15 mouse cellular contexts compared by ENCODE assay signal in the genomic region with DNA sequence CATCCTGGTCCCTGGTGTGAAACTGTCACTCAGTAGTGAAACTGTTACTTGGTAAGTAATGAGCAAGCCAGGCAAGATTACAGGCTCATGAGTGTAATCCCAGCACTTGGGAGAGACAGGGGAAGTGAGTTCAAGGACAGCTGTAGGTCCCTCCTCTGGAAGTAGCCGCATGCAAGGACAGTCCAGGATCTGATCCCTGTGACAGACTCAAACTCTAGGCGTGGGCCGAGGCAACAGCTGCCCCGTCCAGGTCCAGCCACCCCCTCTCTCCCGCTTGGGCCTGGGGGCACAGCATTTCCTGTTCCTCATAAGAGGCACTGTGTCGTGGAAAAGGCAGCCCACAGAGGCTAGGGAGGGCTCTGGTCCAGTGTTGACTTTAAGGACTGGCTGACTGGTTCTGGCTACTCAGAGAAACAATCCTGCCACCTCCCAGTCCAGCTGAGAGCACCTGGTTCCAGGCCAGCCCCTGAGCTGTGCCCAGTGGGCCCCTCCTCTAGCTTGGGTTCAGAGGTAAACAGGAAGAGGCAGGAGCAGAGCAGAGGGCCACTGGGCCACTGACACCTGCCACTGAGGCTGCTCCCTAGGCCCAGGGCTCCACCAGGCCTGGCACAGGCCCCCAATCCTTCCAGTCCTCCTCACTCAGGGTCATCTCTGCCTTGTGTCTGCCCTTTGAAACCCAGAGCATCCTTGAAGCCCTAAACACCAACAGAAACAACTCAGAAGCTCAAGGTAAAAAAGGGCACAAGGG. TPM values are rescaled to one million over a fixed set of nuclear protein-coding genes. Genes with fewer than 3 reads are reported as not detected.
DNase-seq lines count a peak whose midpoint lies in the region; ATAC-seq and TF ChIP-seq lines count a peak whose summit lies in the region.
"Had no signal": no experiment of that assay in that cellular context is flagged by ENCODE, and none has a peak within 500 bp of the region (broad histone marks: within the 10 kb centered on the region; RNA-seq: fewer than 3 reads in every experiment).

No protein-coding gene starts in this region.

- WGBS in liver, adult 2 months, result 25% methylated on average over 6 of the region's 6 CpGs
- WGBS in kidney, embryonic 14.5 days, result 75% methylated on average over 6 of the region's 6 CpGs
- WGBS in forebrain, postnatal 0 days, result 89% methylated on average over 6 of the region's 6 CpGs

- no peak for TF ChIP-seq RAD21 in CH12.LX (IDR thresholded peaks at IDR 0.05; ENCODE audit: low read depth, low read length)

- peaks cover 13% of the 10 kb centered on the region for H3K9me3 ChIP-seq in CH12.LX (replicated peaks; ENCODE audit: low read length)
- H3K9me3 ChIP-seq in kidney, embryonic 14.5 days (ENCODE audit: control insufficient read depth, low read length), result no peaks in the 10 kb centered on the region
- H3K9me3 ChIP-seq in forebrain, postnatal 0 days (ENCODE audit: low read length), result no peaks in the 10 kb centered on the region
- H3K9me3 ChIP-seq: embryonic facial prominence, embryonic 12.5 days had no signal

- peaks cover 28% of the 10 kb centered on the region for H3K4me1 ChIP-seq in liver, adult 2 months (ENCODE audit: control insufficient read depth, insufficient read depth, low read length)
- peaks cover 26 to 88% of the 10 kb centered on the region in 2 experiments for H3K4me1 ChIP-seq in CH12.LX (ENCODE audit: control insufficient read depth in 1 of 2, insufficient read depth in 2 of 2)
- no peaks in the 10 kb centered on the region for H3K4me1 ChIP-seq in kidney, embryonic 14.5 days (ENCODE audit: control insufficient read depth, insufficient read depth, low read length)
- H3K4me1 ChIP-seq in forebrain, postnatal 0 days (ENCODE audit: insufficient read depth), result no peaks in the 10 kb centered on the region
- H3K4me1 ChIP-seq: embryonic facial prominence, embryonic 12.5 days had no signal

- H3K9ac ChIP-seq in liver, adult 2 months (ENCODE audit: low read depth, low read length), result peak overlapping the region; percentile 56
- H3K9ac ChIP-seq in CH12.LX (ENCODE audit: insufficient read depth, low read depth), result 0 out of 2 replicates have a peak overlapping the region, but pooled peaks have one; percentile 20
- 0 out of 2 replicates have a peak overlapping the region, but pooled peaks have one; percentile 4 for H3K9ac ChIP-seq in kidney, embryonic 14.5 days (ENCODE audit: low read depth, low read length)
- no peak overlapping the region for H3K9ac ChIP-seq in forebrain, postnatal 0 days
- H3K9ac ChIP-seq: embryonic facial prominence, embryonic 12.5 days had no signal

- dilution Hi-C loops in CH12.LX (cut with MboI; ENCODE audit: extremely low pct_ligation_motif_present, extremely low pct_unique_long_range_greater_than_20kb, low sequenced_read_pairs), result no loop called here

- peak overlapping the region; percentile 74 for H3K27ac ChIP-seq in liver, adult 2 months (replicated peaks; ENCODE audit: insufficient read depth, low read depth, low read length)
- H3K27ac ChIP-seq in CH12.LX (ENCODE audit: insufficient read depth, low read depth), result peak overlapping the region; percentile 73
- H3K27ac ChIP-seq in kidney, embryonic 14.5 days (ENCODE audit: low read depth, low read length), result no peak overlapping the region
- no peak overlapping the region for H3K27ac ChIP-seq in forebrain, postnatal 0 days (ENCODE audit: low read depth, low read length)
- H3K27ac ChIP-seq: embryonic facial prominence, embryonic 12.5 days; layer of hippocampus, adult 2 months had no signal

- TF ChIP-seq CTCF in liver, adult 2 months (IDR thresholded peaks at IDR 0.05; ENCODE audit: low read depth, low read length), result no peak
- no peak for TF ChIP-seq CTCF in CH12.LX (conservative IDR thresholded peaks at IDR 0.05 in 1 of 2, IDR thresholded peaks at IDR 0.05 in 1 of 2; ENCODE audit: low read depth in 2 of 2, low read length in 2 of 2)
- no peak for TF ChIP-seq CTCF in forebrain, postnatal 0 days (IDR thresholded peaks at IDR 0.05; ENCODE audit: low read depth)

- 0 out of 2 replicates have a peak, but pooled peaks have one; percentile 31 for TF ChIP-seq POLR2A in liver, adult 2 months (IDR thresholded peaks at IDR 0.05; ENCODE audit: extremely low read depth, insufficient read depth, low read length)
- TF ChIP-seq POLR2A in CH12.LX (IDR thresholded peaks at IDR 0.05; ENCODE audit: low read depth, low read length), result no peak

- no peaks in the 10 kb centered on the region for H3K27me3 ChIP-seq in liver, adult 2 months (ENCODE audit: control insufficient read depth, insufficient read depth, low read length)
- no peaks in the 10 kb centered on the region for H3K27me3 ChIP-seq in CH12.LX (replicated peaks)
- H3K27me3 ChIP-seq in kidney, embryonic 14.5 days (ENCODE audit: control insufficient read depth, insufficient read depth, low read length), result no peaks in the 10 kb centered on the region
- H3K27me3 ChIP-seq in forebrain, postnatal 0 days (ENCODE audit: insufficient read depth, low read length), result no peaks in the 10 kb centered on the region
- H3K27me3 ChIP-seq: embryonic facial prominence, embryonic 12.5 days had no signal

- 0 out of 2 replicates have a peak overlapping the region, but pooled peaks have one; percentile 1 for H3K4me3 ChIP-seq in liver, adult 2 months (ENCODE audit: insufficient read depth, low read depth, low read length)
- H3K4me3 ChIP-seq in CH12.LX (replicated peaks in 1 of 3; ENCODE audit: low read depth in 2 of 3, low read length in 2 of 3, poor library complexity in 1 of 3), result peak overlapping the region in 1 of 3 experiments; percentile 19
- H3K4me3 ChIP-seq in kidney, embryonic 14.5 days (ENCODE audit: low read length), result no peak overlapping the region
- no peak overlapping the region for H3K4me3 ChIP-seq in forebrain, postnatal 0 days (ENCODE audit: low read depth, low read length)
- H3K4me3 ChIP-seq: embryonic facial prominence, embryonic 12.5 days; layer of hippocampus, adult 2 months had no signal

- peaks cover 26% of the 10 kb centered on the region for H3K36me3 ChIP-seq in liver, adult 2 months (ENCODE audit: control insufficient read depth, insufficient read depth, low read length)
- peaks cover 38 to 72% of the 10 kb centered on the region in 2 experiments for H3K36me3 ChIP-seq in CH12.LX (replicated peaks in 1 of 2; ENCODE audit: control insufficient read depth in 1 of 2, insufficient read depth in 1 of 2, low read length in 1 of 2)
- peaks cover 37% of the 10 kb centered on the region for H3K36me3 ChIP-seq in kidney, embryonic 14.5 days (ENCODE audit: control insufficient read depth, insufficient read depth, low read length)
- peaks cover 35% of the 10 kb centered on the region for H3K36me3 ChIP-seq in forebrain, postnatal 0 days (ENCODE audit: insufficient read depth)

- DNase-seq in adrenal gland, adult 2 months, result peak; percentile 75
- DNase-seq in adrenal gland, postnatal 4 days (ENCODE audit: low spot score in 2 of 2), result no peak
- DNase-seq in liver, adult 2 months (ENCODE audit: extremely low read depth, low read depth, low spot score), result peak; percentile 92
- DNase-seq in liver (no peak), CH12.LX (ENCODE audit: extremely low read depth) (no peak)
- DNase-seq in embryo, embryonic 10.5 days (ENCODE audit: low spot score), result no peak
- DNase-seq in forebrain, postnatal 0 days, result no peak
- DNase-seq: cerebellum, postnatal 14 days; lung, adult 18-20 months; spleen, adult 18-20 months; thymus, adult 2 months had no signal

- no peak for ATAC-seq in kidney, embryonic 14.5 days (ENCODE audit: low FRiP score, low TSS enrichment)
- no peak for ATAC-seq in forebrain, postnatal 0 days
- ATAC-seq: inflammation-experienced regulatory T-cells, adult 6 months had no signal

- TF ChIP-seq EP300 in CH12.LX (IDR thresholded peaks at IDR 0.05; ENCODE audit: low read length), result no peak; the same call in 1 of the 2 replicates

- peaks cover 2% of the 10 kb centered on the region; the same call in 1 of the 2 replicates for H3K79me2 ChIP-seq in liver, adult 2 months (ENCODE audit: control insufficient read depth, insufficient read depth, low read length)
- H3K79me2 ChIP-seq in CH12.LX (replicated peaks; ENCODE audit: control insufficient read depth, extremely low read depth, insufficient read depth, poor library complexity, severe bottlenecking), result no peaks in the 10 kb centered on the region

- in situ Hi-C loops in CH12.LX (cut with MboI; ENCODE audit: low pct_ligation_motif_present, low pct_unique_long_range_greater_than_20kb, low sequenced_read_pairs), result no loop called here

- 0 out of 2 replicates have a peak overlapping the region, but pooled peaks have one; percentile 9 for H3K4me2 ChIP-seq in CH12.LX (ENCODE audit: insufficient read depth, low read depth, poor library complexity, severe bottlenecking)
- H3K4me2 ChIP-seq in kidney, embryonic 14.5 days (replicated peaks; ENCODE audit: low read depth, low read length), result no peak overlapping the region
- no peak overlapping the region for H3K4me2 ChIP-seq in forebrain, postnatal 0 days (ENCODE audit: low read depth)
- H3K4me2 ChIP-seq: embryonic facial prominence, embryonic 12.5 days had no signal

RNA-seq across cellular contexts. Expression of a gene that starts 6.7 kb away (rescaled TPM):
- total RNA-seq in adrenal gland, adult 2 months (2021), result 10 to 100 TPM; 89.7 to 96.8 TPM
- 43.0 and 55.4 TPM in 2 replicates for polyA plus RNA-seq in adrenal gland, adult 2 months (2012; rRNA removed)
- total RNA-seq in adrenal gland, postnatal 4 days (2021), result 100 to 1,000 TPM; 148 to 152 TPM
- 21.6 and 24.8 TPM in 2 replicates for total RNA-seq in liver, adult 2 months (2014; rRNA removed)
- polyA plus RNA-seq in liver, adult 2 months (2012; rRNA removed), result 25.5 and 34.6 TPM in 2 replicates
- total RNA-seq in CH12.LX (2012; rRNA removed) (77.2 and 87.1 TPM in 2 replicates), CH12.LX (2014; rRNA removed) (78.9 and 79.3 TPM in 2 replicates)
- polyA plus RNA-seq in CH12.LX (2012; ENCODE audit: insufficient read length, low read depth), result 70.0 and 77.0 TPM in 2 replicates
- 117 and 173 TPM in 2 replicates for polyA plus RNA-seq in kidney, embryonic 14.5 days (2014; fragmentation: Nextera tagmentation; extraction: Ambion mirVana)
- 86.6 and 100 TPM in 2 replicates for total RNA-seq in forebrain, postnatal 0 days (2014; rRNA removed)
- 95.9 and 103 TPM in 2 replicates for polyA plus RNA-seq in forebrain, postnatal 0 days (2015; fragmentation: Nextera tagmentation; extraction: Ambion mirVana)

RNA-seq across cellular contexts. Expression of a gene that starts 16.5 kb away (rescaled TPM):
- total RNA-seq in adrenal gland, adult 2 months (2021), result 100 to 1,000 TPM; 310 to 426 TPM
- polyA plus RNA-seq in adrenal gland, adult 2 months (2012; rRNA removed), result 461 and 645 TPM in 2 replicates
- 100 to 1,000 TPM; 201 to 210 TPM for total RNA-seq in adrenal gland, postnatal 4 days (2021)
- total RNA-seq in liver, adult 2 months (2014; rRNA removed), result 155 TPM in 2 replicates
- 424 and 500 TPM in 2 replicates for polyA plus RNA-seq in liver, adult 2 months (2012; rRNA removed)
- 54.3 and 59.1 TPM in 2 replicates for total RNA-seq in CH12.LX (2012; rRNA removed)
- total RNA-seq in CH12.LX (2014; rRNA removed), result 30.1 and 35.7 TPM in 2 replicates
- 92.7 and 102 TPM in 2 replicates for polyA plus RNA-seq in CH12.LX (2012; ENCODE audit: insufficient read length, low read depth)
- 144 and 175 TPM in 2 replicates for polyA plus RNA-seq in kidney, embryonic 14.5 days (2014; fragmentation: Nextera tagmentation; extraction: Ambion mirVana)
- 81.2 and 92.5 TPM in 2 replicates for total RNA-seq in forebrain, postnatal 0 days (2014; rRNA removed)
- 88.3 and 149 TPM in 2 replicates for polyA plus RNA-seq in forebrain, postnatal 0 days (2015; fragmentation: Nextera tagmentation; extraction: Ambion mirVana)

RNA-seq across cellular contexts. Expression of a gene that starts 33.2 kb away (rescaled TPM):
- 100 to 1,000 TPM; 123 to 167 TPM for total RNA-seq in adrenal gland, adult 2 months (2021)
- polyA plus RNA-seq in adrenal gland, adult 2 months (2012; rRNA removed), result 128 and 179 TPM in 2 replicates
- total RNA-seq in adrenal gland, postnatal 4 days (2021), result 100 to 1,000 TPM; 105 to 108 TPM
- 9.1 and 19.3 TPM in 2 replicates for total RNA-seq in liver, adult 2 months (2014; rRNA removed)
- 44.1 and 44.7 TPM in 2 replicates for polyA plus RNA-seq in liver, adult 2 months (2012; rRNA removed)
- total RNA-seq in CH12.LX (2012; rRNA removed) (156 and 180 TPM in 2 replicates), CH12.LX (2014; rRNA removed) (111 and 126 TPM in 2 replicates)
- 262 and 284 TPM in 2 replicates for polyA plus RNA-seq in CH12.LX (2012; ENCODE audit: insufficient read length, low read depth)
- 50.2 and 50.4 TPM in 2 replicates for polyA plus RNA-seq in kidney, embryonic 14.5 days (2014; fragmentation: Nextera tagmentation; extraction: Ambion mirVana)
- 104 and 122 TPM in 2 replicates for total RNA-seq in forebrain, postnatal 0 days (2014; rRNA removed)
- polyA plus RNA-seq in forebrain, postnatal 0 days (2015; fragmentation: Nextera tagmentation; extraction: Ambion mirVana), result 89.5 and 94.9 TPM in 2 replicates

Comparison
In these comparisons a context has a peak if more than half of its experiments do, and no peak if none do; other contexts are left out.
1. DNase-seq: peak in adrenal gland, adult 2 months (single experiment) and liver, adult 2 months (single experiment); none in adrenal gland, postnatal 4 days (0 of 2), liver (single experiment), CH12.LX (single experiment), embryo, embryonic 10.5 days (single experiment) and forebrain, postnatal 0 days (single experiment).
2. H3K27ac ChIP-seq: peak in liver, adult 2 months (single experiment) and CH12.LX (single experiment); none in kidney, embryonic 14.5 days (single experiment) and forebrain, postnatal 0 days (single experiment).